Mouse (Mus musculus): ENCODE measurements at regions not wholly inside any gene's neighbourhood (a gene's known extent, or its start where the extent isn't known, plus 50 kb on each side); places are given as distances from the start of the nearest gene placed in this dataset.

DNA sequence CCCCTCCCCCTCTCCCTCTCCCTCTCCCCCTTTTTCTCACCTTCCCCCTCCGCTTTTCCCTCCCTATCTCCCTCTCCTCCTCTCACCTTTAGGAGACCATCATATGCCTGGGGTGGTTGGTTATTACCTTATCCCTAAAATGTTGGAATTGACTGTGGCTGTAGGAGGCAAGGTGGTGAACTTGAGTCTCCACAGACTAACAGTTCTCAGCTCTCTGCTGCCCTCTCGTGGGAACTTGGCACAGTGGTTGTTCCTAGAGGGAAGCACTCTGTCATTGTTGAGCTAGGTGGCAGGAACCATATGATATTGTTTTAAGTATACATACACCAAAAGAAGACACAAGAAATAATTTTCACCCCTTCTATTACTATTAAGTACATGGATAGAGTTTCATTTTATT, 386.9 kb downstream of the Galc start:
- H3K36me3 ChIP-seq (ENCODE audit: control insufficient read depth, insufficient read depth, low read length), result no peaks in the 10 kb centered on the region
- no peak overlapping the region for H3K4me3 ChIP-seq (ENCODE audit: low read depth, low read length)
- ATAC-seq (ENCODE audit: low read depth), result peak; percentile 79; the same call in 1 of the 2 replicates
- H3K4me2 ChIP-seq (ENCODE audit: low read depth, low read length), result no peak overlapping the region
- no peaks in the 10 kb centered on the region for H3K27me3 ChIP-seq (ENCODE audit: control insufficient read depth, insufficient read depth, low read length)
- no peak overlapping the region for H3K27ac ChIP-seq (ENCODE audit: low read depth, low read length)
- H3K9me3 ChIP-seq (ENCODE audit: control insufficient read depth, low read length), result no peaks in the 10 kb centered on the region
- WGBS, result 17% methylated on average over 2 of the region's 2 CpGs
- no peaks in the 10 kb centered on the region for H3K4me1 ChIP-seq (ENCODE audit: control insufficient read depth, insufficient read depth, low read length)
- H3K9ac ChIP-seq (replicated peaks; ENCODE audit: low read depth, low read length), result no peak overlapping the region

DNA sequence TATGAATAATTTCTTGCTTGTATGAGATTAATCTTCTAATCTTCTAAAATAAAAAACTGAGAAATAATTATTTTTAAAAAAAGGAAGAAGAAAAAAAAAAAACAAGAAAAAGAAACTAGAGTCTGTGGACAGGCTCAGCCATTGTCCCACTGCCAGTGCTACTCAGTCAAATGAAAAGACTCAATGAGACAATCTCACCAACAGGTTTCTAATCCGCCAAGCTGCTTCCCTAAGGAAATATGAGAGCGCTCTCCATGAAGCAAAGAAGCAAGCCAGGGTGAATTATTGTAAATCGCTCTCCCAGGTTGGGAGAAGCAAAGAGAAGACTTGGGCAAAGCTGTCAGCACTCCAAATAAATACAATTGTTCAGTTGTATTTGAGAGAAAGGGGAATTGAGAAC, 396.3 kb downstream of the Galc start:
- Histone ChIP-seq H3K4me3 (ENCODE audit: low read depth, low read length) (no peak overlapping the region), H3K36me3 (ENCODE audit: control insufficient read depth, insufficient read depth, low read length) (no peaks in the 10 kb centered on the region), H3K4me2 (ENCODE audit: low read depth, low read length) (no peak overlapping the region), H3K9ac (replicated peaks; ENCODE audit: low read depth, low read length) (no peak overlapping the region), H3K9me3 (ENCODE audit: control insufficient read depth, low read length) (no peaks in the 10 kb centered on the region), H3K4me1 (ENCODE audit: control insufficient read depth, insufficient read depth, low read length) (no peaks in the 10 kb centered on the region), H3K27ac (ENCODE audit: low read depth, low read length) (no peak overlapping the region), H3K27me3 (ENCODE audit: control insufficient read depth, insufficient read depth, low read length) (no peaks in the 10 kb centered on the region)
- ATAC-seq (ENCODE audit: low read depth), result no peak
- 82% methylated on average over 3 of the region's 3 CpGs for WGBS

DNA sequence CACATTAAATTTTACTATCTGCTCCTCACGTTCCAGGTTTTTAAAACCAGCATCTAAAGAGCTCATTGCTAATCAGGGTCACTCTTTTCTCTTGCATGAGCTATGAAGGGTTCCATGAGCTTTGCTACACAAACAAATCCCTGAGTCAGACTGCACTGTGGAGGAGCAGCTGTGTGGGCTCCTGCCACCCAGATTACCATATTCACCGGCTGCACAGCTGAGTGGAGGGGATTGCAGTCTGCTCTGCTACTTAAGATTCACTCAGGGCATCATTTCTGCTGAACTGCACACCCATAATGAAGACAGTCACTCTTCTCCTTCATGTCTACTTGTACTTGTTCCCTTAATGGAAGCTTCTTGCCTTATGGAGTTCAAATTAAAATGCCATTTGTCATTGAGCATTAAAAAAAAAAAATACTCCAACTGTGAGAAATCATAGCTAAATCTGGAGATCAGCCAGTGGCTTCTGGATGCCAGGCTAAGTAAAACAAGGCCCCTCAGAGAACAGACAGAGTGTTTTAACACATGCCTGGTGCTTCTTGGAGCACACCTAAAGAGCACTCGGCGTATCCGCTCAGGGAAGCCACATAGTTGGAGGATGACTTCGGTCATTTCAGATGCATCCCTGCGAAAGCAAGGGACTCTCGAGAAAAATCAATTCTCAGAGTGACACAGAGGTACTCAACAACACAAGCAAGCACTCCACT, 422.9 kb downstream of the Galc start:
- WGBS, result 72% methylated on average over 8 of the region's 8 CpGs
- no peak overlapping the region for H3K4me3 ChIP-seq (ENCODE audit: low read depth, low read length)
- no peaks in the 10 kb centered on the region for H3K9me3 ChIP-seq (ENCODE audit: control insufficient read depth, low read length)
- no peaks in the 10 kb centered on the region for H3K36me3 ChIP-seq (ENCODE audit: control insufficient read depth, insufficient read depth, low read length)
- H3K27ac ChIP-seq (ENCODE audit: low read depth, low read length), result no peak overlapping the region
- H3K4me1 ChIP-seq (ENCODE audit: control insufficient read depth, insufficient read depth, low read length), result no peaks in the 10 kb centered on the region
- H3K27me3 ChIP-seq (ENCODE audit: control insufficient read depth, insufficient read depth, low read length), result no peaks in the 10 kb centered on the region
- H3K4me2 ChIP-seq (ENCODE audit: low read depth, low read length), result no peak overlapping the region
- H3K9ac ChIP-seq (replicated peaks; ENCODE audit: low read depth, low read length), result no peak overlapping the region
- peak; percentile 89; the same call in 1 of the 2 replicates for ATAC-seq (ENCODE audit: low read depth)

DNA sequence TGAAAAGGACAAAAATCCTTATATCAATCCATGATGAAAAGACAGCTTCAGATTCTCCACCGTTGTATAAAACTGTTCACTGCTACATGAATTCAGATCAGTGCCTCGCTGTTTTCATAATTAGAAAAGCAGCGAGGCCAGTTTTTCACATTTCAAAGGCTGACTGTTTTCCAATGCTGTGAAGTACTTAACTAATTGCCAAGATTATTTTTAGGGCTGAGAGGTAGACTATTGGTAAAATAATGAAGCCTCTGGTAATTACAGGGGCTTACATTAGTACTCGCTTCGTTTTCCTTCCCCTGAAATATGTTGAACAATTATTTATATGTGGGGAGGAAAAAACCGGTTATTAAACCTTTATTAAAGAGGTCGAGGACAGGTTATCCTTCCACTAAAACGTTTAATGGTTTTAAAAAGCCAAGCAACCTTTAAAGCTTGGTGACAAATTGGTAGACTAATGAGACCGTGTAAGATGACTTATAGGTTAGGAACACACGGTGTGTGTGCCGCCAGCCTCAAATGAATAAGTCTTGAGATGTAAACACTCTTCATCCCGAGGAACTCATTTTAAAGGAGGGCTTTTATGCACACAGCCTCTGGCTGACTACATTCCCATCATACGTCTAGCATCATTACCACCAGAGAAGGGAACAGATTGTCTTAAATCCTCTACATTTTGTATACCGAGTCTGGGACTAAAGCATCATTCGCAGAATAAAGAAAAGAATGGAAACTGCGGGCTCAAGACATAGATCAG, 465.7 kb downstream of the Galc start:
- ATAC-seq (ENCODE audit: low read depth), result no peak
- Histone ChIP-seq H3K4me2 (ENCODE audit: low read depth, low read length) (no peak overlapping the region), H3K27ac (ENCODE audit: low read depth, low read length) (no peak overlapping the region), H3K9me3 (ENCODE audit: control insufficient read depth, low read length) (no peaks in the 10 kb centered on the region), H3K9ac (replicated peaks; ENCODE audit: low read depth, low read length) (no peak overlapping the region), H3K27me3 (ENCODE audit: control insufficient read depth, insufficient read depth, low read length) (no peaks in the 10 kb centered on the region), H3K4me1 (ENCODE audit: control insufficient read depth, insufficient read depth, low read length) (no peaks in the 10 kb centered on the region), H3K36me3 (ENCODE audit: control insufficient read depth, insufficient read depth, low read length) (no peaks in the 10 kb centered on the region), H3K4me3 (ENCODE audit: low read depth, low read length) (no peak overlapping the region)
- WGBS, result 58% methylated on average over 16 of the region's 16 CpGs

DNA sequence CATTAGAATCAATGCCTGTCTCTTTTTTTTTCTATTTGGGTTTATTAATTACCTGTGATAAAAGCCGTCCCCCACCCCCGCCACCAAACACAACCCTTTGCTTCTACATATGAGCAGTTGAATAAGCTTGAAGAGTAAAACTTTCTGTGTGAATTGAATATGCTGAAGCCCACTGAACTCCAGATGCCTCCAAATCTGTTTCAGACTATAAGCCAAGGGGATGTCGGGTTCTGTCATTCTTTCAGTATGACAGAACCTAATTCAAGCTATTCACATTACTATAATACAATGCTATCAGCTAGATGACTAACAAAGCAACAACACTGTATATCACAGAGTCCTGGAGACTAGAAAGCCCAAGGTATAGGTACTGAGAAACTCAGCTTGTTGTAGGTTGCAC, 475.8 kb downstream of the Galc start:
- Histone ChIP-seq H3K9ac (replicated peaks; ENCODE audit: low read depth, low read length) (no peak overlapping the region), H3K4me1 (ENCODE audit: control insufficient read depth, insufficient read depth, low read length) (no peaks in the 10 kb centered on the region), H3K27ac (ENCODE audit: low read depth, low read length) (no peak overlapping the region), H3K9me3 (ENCODE audit: control insufficient read depth, low read length) (no peaks in the 10 kb centered on the region), H3K4me2 (ENCODE audit: low read depth, low read length) (no peak overlapping the region), H3K27me3 (ENCODE audit: control insufficient read depth, insufficient read depth, low read length) (no peaks in the 10 kb centered on the region), H3K4me3 (ENCODE audit: low read depth, low read length) (no peak overlapping the region), H3K36me3 (ENCODE audit: control insufficient read depth, insufficient read depth, low read length) (no peaks in the 10 kb centered on the region)
- WGBS, result 91% methylated on average over 3 of the region's 3 CpGs
- ATAC-seq (ENCODE audit: low read depth), result no peak

DNA sequence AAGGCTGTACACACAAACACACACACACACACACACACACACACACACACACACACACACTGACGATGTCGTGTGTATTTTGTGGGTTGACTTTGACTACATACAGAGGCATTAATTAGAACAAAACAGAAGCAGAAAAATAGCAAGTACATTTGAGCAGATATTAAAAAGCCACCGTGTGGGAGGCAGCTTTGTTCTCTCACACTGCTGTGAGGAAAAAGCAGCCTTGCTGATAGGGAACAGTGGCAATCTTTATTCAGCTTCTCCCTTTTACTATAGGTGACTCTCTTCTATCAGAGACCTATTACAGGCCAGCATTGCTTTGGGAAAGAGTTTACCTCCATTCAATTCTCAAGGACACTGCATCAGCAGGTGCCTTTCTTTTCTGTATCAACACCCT, 500.1 kb downstream of the Galc start:
- H3K9me3 ChIP-seq (ENCODE audit: control insufficient read depth, low read length), result no peaks in the 10 kb centered on the region
- WGBS, result 74% methylated on average over 3 of the region's 3 CpGs
- no peak overlapping the region for H3K4me3 ChIP-seq (ENCODE audit: low read depth, low read length)
- no peak overlapping the region for H3K4me2 ChIP-seq (ENCODE audit: low read depth, low read length)
- H3K27me3 ChIP-seq (ENCODE audit: control insufficient read depth, insufficient read depth, low read length), result no peaks in the 10 kb centered on the region
- H3K36me3 ChIP-seq (ENCODE audit: control insufficient read depth, insufficient read depth, low read length), result no peaks in the 10 kb centered on the region
- H3K9ac ChIP-seq (replicated peaks; ENCODE audit: low read depth, low read length), result no peak overlapping the region
- no peak overlapping the region for H3K27ac ChIP-seq (ENCODE audit: low read depth, low read length)
- H3K4me1 ChIP-seq (ENCODE audit: control insufficient read depth, insufficient read depth, low read length), result no peaks in the 10 kb centered on the region
- ATAC-seq (ENCODE audit: low read depth), result no peak

DNA sequence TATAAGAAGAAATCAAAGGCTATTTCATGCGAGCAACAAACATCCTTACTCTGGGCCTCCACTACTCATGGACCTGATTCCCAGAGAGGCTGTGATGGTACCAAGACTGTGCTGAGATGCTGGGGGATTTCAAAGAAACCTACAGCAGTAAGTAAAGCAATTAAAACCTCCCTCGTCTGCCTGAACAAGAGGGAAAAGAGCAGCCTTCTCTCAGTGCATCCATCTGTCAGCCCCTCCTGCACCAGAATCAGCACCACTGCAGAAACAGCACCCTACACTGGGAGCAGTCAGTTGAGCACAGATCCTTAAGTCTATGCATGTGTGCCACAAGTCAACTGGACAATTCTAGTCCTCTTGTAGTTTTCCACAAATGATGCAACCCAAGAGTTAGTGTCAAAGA, 500.6 kb downstream of the Galc start:
- Histone ChIP-seq H3K9ac (replicated peaks; ENCODE audit: low read depth, low read length) (no peak overlapping the region), H3K9me3 (ENCODE audit: control insufficient read depth, low read length) (no peaks in the 10 kb centered on the region), H3K4me2 (ENCODE audit: low read depth, low read length) (no peak overlapping the region), H3K27ac (ENCODE audit: low read depth, low read length) (no peak overlapping the region), H3K4me3 (ENCODE audit: low read depth, low read length) (no peak overlapping the region), H3K36me3 (ENCODE audit: control insufficient read depth, insufficient read depth, low read length) (no peaks in the 10 kb centered on the region), H3K27me3 (ENCODE audit: control insufficient read depth, insufficient read depth, low read length) (no peaks in the 10 kb centered on the region), H3K4me1 (ENCODE audit: control insufficient read depth, insufficient read depth, low read length) (no peaks in the 10 kb centered on the region)
- 52% methylated on average over 2 of the region's 2 CpGs for WGBS
- ATAC-seq (ENCODE audit: low read depth), result no peak

DNA sequence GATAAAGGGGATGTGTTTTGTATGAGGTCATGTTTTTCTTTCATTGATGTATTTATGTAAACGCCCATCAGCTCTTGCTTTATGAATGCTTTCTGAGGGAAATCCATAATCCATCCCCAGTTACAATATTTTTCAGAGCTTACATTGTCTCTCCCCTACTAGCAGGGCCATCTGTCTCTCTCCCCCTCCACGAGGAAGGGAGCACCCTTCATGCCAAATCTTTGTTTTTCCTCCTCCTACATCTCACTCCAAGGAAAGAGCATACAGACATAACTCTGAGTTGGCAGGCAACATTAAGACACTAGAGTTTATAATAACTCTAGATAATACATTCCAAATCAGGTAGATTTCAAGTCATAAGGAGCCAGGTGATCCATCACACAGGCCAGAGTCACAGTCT, 509.1 kb downstream of the Galc start:
- no peaks in the 10 kb centered on the region for H3K4me1 ChIP-seq (ENCODE audit: control insufficient read depth, insufficient read depth, low read length)
- no peak overlapping the region for H3K4me3 ChIP-seq (ENCODE audit: low read depth, low read length)
- H3K27ac ChIP-seq (ENCODE audit: low read depth, low read length), result no peak overlapping the region
- ATAC-seq (ENCODE audit: low read depth), result no peak
- H3K36me3 ChIP-seq (ENCODE audit: control insufficient read depth, insufficient read depth, low read length), result no peaks in the 10 kb centered on the region
- no peak overlapping the region for H3K9ac ChIP-seq (replicated peaks; ENCODE audit: low read depth, low read length)
- no peaks in the 10 kb centered on the region for H3K9me3 ChIP-seq (ENCODE audit: control insufficient read depth, low read length)
- 75% methylated on average over 2 of the region's 2 CpGs for WGBS
- no peak overlapping the region for H3K4me2 ChIP-seq (ENCODE audit: low read depth, low read length)
- no peaks in the 10 kb centered on the region for H3K27me3 ChIP-seq (ENCODE audit: control insufficient read depth, insufficient read depth, low read length)

DNA sequence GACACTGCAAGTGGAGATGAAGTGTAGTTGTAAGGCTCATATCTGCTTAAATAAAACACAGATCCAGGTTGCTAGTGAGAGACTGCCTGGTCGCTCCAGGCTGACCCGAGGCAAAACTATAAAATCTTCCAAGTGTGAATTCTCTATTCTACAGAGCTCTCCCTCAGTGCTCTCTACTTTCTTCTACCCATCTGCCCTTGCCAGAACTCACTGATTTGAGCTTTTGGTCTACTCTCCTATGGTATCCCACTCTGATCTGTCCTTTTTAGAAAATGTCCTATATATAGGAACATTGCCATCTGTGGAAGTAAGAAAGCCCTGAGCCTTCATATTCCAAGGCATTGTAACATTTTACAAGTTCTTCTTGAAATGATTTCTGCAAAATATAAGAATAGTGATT, 518.3 kb downstream of the Galc start:
- no peak overlapping the region for H3K27ac ChIP-seq (ENCODE audit: low read depth, low read length)
- no peaks in the 10 kb centered on the region for H3K27me3 ChIP-seq (ENCODE audit: control insufficient read depth, insufficient read depth, low read length)
- ATAC-seq (ENCODE audit: low read depth), result no peak
- no peaks in the 10 kb centered on the region for H3K4me1 ChIP-seq (ENCODE audit: control insufficient read depth, insufficient read depth, low read length)
- no peaks in the 10 kb centered on the region for H3K9me3 ChIP-seq (ENCODE audit: control insufficient read depth, low read length)
- H3K4me3 ChIP-seq (ENCODE audit: low read depth, low read length), result no peak overlapping the region
- 52% methylated on average over 2 of the region's 2 CpGs for WGBS
- no peaks in the 10 kb centered on the region for H3K36me3 ChIP-seq (ENCODE audit: control insufficient read depth, insufficient read depth, low read length)
- H3K9ac ChIP-seq (replicated peaks; ENCODE audit: low read depth, low read length), result no peak overlapping the region
- H3K4me2 ChIP-seq (ENCODE audit: low read depth, low read length), result no peak overlapping the region
